Mouse (Mus musculus) small intestine, adult 2 months (tissue): ENCODE measurements around the gene Opa3. TPM values are rescaled to one million over a fixed set of nuclear protein-coding genes. Genes with fewer than 3 reads are reported as not detected.
A peak's percentile ranks its signal among the peaks of the same experiment; 100 is the strongest.

Source experiments
- H3K27ac ChIP-seq: fragments of 200-500 bp; 2 replicates; pipeline ENCODE4 v1.5.1; 2012; ENCODE audit warnings: low read depth, low read length, control low read depth, inconsistent platforms; ENCODE audit not compliant: insufficient read depth
- H3K27me3 ChIP-seq: fragments of 200-500 bp; 2 replicates; pipeline ENCODE4 v1.6.1; 2012; ENCODE audit warnings: mild to moderate bottlenecking, moderate library complexity, low read length, inconsistent platforms; ENCODE audit not compliant: control insufficient read depth, insufficient read depth
- H3K36me3 ChIP-seq: fragments of 200-500 bp; 2 replicates; pipeline ENCODE4 v1.6.1; 2012; ENCODE audit warnings: mild to moderate bottlenecking, low read length, control low read depth, inconsistent platforms; ENCODE audit not compliant: control insufficient read depth, insufficient read depth
- H3K4me1 ChIP-seq: fragments of 200-500 bp; 2 replicates; pipeline ENCODE4 v1.6.1; 2012; ENCODE audit warnings: low read length, inconsistent platforms, mixed read lengths; ENCODE audit not compliant: control insufficient read depth, insufficient read depth, insufficient read length
- H3K4me3 ChIP-seq: fragments of 200-500 bp; 2 replicates; pipeline ENCODE4 v1.5.1; 2012; ENCODE audit warnings: low read depth, mild to moderate bottlenecking, control low read depth, inconsistent platforms, low read length, moderate library complexity
- CTCF ChIP-seq: fragments of 200-500 bp; IDR thresholded peaks from 2 replicates; pipeline ENCODE4 v1.5.1; 2012; ENCODE audit warnings: low read depth, mild to moderate bottlenecking, control low read depth, inconsistent platforms, low read length, moderate library complexity, mixed read lengths; ENCODE audit not compliant: insufficient replicate concordance, insufficient read length; ENCODE audit errors: extremely low read depth
- POLR2A ChIP-seq: fragments of 200-500 bp; IDR thresholded peaks from 2 replicates; pipeline ENCODE4 v1.6.1; 2012; ENCODE audit warnings: low read depth, mild to moderate bottlenecking, control low read depth, inconsistent platforms, low read length, moderate library complexity
- WGBS: fragments of 180-500 bp; shearing (Covaris S2); methylation state at CpG from one replicate; pipeline ENCODE4 v1.1.7; 2018; 5-methylcytosine and 5-hydroxymethylcytosine counted together
- polyA plus RNA-seq: library from polyadenylated mRNA; depleted of rRNA; stranded (reverse); fragments of >200 nt; gene quantifications from 2 replicates; pipeline ENCODE4 v1.2.3, GENCODE M21; 2012

Gene Opa3
- polyA plus RNA-seq, 1 experiment, result 34.6 TPM

DNA sequence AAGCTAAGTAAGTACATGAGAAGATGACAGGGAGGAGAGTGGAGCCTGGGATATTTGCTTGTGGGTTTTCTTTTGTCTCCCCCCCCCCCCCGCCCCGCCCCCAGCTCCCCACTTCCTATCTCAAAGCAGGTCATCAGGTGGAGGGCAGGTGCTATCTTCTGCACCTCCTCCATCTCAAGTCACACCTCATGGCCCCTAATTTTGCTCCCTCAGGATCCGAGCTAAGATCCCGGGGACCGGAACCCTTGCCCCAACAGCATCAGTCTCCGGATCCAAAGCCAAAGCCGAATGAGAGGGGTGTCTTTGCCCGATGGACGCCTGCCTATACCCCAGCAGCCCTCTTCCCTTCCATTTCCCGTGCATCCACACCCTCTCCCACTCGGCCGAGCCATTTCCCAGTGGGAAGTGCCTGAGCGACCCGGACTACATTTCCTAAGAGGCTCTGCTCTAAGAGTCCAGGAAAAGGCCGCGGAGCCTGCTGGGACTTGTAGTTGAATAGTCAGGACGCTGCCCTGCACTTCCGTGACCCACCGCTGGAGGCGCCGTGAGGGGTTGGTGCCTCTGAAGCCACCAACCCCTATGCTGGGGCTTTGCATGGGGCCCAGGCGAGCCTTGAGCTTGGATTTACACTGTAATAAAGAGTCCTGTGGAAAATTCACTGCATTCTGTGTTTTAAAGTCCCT, 67.5 kb downstream of the Opa3 start:
- H3K27ac ChIP-seq, result no peak overlapping the region
- H3K4me1 ChIP-seq, result no peaks in the 10 kb centered on the region
- peak overlapping the region; percentile 55 for H3K4me3 ChIP-seq
- TF ChIP-seq CTCF (peak; percentile 99), POLR2A (no peak)
- no peaks in the 10 kb centered on the region for H3K36me3 ChIP-seq
- H3K27me3 ChIP-seq, result no peaks in the 10 kb centered on the region
- WGBS, result 10% methylated on average over 20 of the region's 22 CpGs

DNA sequence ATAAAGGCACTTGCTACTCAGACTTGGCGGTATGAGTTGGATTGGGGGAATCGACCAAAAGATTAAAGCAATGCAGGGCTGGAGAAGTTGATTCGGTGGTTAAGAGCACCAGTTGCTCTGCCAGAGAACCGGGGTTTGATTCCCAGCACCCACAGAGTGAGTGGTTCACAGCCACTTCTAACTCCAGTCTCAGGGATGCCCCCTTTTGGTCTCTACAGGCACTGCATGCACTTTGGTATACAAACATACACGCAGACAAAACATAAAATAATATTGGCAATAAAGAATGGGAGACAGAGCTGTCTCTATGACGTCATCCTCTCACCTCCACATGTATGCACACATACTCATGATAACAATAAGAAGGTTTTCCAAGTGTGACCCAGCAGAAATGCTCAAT, 68.9 kb downstream of the Opa3 start:
- H3K36me3 ChIP-seq, result no peaks in the 10 kb centered on the region
- no peak overlapping the region for H3K4me3 ChIP-seq
- no peaks in the 10 kb centered on the region for H3K27me3 ChIP-seq
- no peak for TF ChIP-seq POLR2A
- TF ChIP-seq CTCF, result peak; percentile 20; the same call in 1 of the 2 replicates
- H3K27ac ChIP-seq, result no peak overlapping the region
- H3K4me1 ChIP-seq, result no peaks in the 10 kb centered on the region; the same call in 1 of the 2 replicates
- WGBS, result 82% methylated on average over 6 of the region's 6 CpGs

GRCm38 (mm10) chr7:19297794-19298193, 69.7 kb downstream of the Opa3 start:
- no peak for TF ChIP-seq POLR2A
- TF ChIP-seq CTCF, result no peak
- Histone ChIP-seq H3K4me3 (no peak overlapping the region), H3K4me1 (no peaks in the 10 kb centered on the region; the same call in 1 of the 2 replicates), H3K27me3 (no peaks in the 10 kb centered on the region), H3K36me3 (no peaks in the 10 kb centered on the region), H3K27ac (no peak overlapping the region)
- 86% methylated on average over 5 of the region's 5 CpGs for WGBS

- TF ChIP-seq POLR2A, result no peak
- TF ChIP-seq CTCF, result peak; percentile 62; the same call in 1 of the 2 replicates
- Histone ChIP-seq H3K27me3 (no peaks in the 10 kb centered on the region), H3K4me3 (no peak overlapping the region), H3K36me3 (no peaks in the 10 kb centered on the region), H3K4me1 (peaks cover 1% of the 10 kb centered on the region; the same call in 1 of the 2 replicates), H3K27ac (no peak overlapping the region)
- WGBS, result 17% methylated on average over 3 of the region's 3 CpGs
Measured at GRCm38 (mm10) chr7:19299194-19299593, 71.1 kb downstream of the Opa3 start.

DNA sequence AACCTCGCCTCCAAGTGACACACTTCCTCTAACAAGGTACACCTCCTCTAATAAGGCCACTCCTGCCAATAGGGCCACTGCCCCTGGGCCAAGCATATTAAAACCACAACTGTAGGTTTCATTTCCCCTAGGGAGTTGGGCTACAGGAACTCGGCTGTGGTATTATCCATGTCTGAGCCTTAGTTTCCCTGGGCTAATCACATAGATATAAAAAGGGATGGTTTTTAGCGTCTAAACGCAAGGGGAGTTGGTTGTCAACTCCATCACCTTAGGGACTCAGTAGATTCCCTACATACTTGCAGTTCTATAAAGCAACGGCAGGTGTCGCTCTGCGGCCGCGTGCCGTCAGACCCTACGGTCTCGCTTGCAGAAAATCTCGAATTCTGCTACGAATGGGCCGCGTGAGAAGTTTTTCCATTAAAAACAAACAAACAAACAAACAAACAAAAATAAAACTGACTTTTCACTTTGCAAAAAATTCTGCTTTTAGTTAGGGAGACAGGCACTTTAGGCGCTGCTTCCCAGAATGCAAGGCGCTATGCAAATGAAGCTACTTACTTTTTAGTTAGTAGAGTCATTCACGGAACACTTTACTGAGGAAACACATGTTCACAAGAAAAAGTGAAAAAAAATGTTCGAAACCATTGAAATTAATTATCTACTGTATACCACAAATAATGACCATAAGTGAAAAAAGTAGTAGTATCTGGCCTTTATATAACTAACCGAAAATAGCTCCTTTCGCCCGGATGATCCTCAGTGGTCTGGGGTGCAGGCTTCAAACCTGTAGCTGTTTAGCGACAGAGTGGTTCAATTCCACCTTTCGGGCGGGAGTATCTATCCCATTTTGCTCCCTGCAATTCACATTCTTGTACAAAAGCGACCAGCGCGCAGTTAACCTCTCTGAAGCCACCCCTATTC, 72.6 kb downstream of the Opa3 start:
- Histone ChIP-seq H3K27ac (no peak overlapping the region), H3K4me3 (peak overlapping the region; percentile 55), H3K27me3 (peaks cover 8% of the 10 kb centered on the region), H3K36me3 (no peaks in the 10 kb centered on the region), H3K4me1 (peaks cover 1% of the 10 kb centered on the region; the same call in 1 of the 2 replicates)
- under 1% methylated on average over 29 of the region's 29 CpGs for WGBS
- TF ChIP-seq CTCF, result peak; percentile 99
- no peak for TF ChIP-seq POLR2A

DNA sequence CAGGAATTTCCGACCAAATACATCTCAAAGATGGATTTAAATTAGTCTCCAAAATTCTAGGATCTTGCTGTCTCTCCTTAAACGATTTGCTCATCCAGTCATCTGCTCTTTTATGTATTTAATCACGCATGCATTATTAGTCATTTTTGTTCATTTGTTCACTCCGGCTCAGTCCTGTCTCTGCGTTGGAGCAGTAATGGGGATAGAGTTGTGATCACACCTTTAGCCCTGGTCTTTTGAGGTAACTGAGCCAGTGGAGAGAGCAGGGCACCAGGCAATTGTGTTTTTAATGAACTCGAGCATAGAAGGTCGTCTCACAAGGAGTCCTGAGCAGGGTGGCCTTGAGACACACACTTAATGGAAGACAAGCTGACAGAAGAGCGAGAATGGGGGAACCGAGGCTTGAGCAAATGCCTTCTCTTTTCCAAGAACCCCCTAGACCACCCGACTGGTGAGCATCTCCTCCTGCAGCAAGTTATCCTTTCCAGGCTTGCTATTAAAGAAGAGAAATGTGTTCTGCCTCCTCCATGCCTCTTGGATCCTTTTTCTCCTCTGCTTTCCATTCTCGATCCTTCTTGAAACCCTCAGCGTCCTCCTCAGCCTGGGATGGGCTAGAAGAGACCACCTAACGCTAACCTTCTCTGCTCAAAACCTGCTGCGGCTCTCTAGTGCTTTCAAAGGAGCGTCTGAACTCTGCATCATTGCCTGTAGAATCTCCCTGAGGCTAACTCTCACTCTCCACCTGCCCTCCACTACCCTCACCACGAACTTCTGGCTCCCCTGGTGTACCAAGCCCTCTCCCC, 73.5 kb downstream of the Opa3 start:
- Histone ChIP-seq H3K36me3 (no peaks in the 10 kb centered on the region), H3K4me3 (no peak overlapping the region), H3K4me1 (peaks cover 1% of the 10 kb centered on the region; the same call in 1 of the 2 replicates), H3K27ac (no peak overlapping the region), H3K27me3 (peaks cover 8% of the 10 kb centered on the region)
- TF ChIP-seq CTCF (no peak), POLR2A (no peak)
- WGBS, result 11% methylated on average over 16 of the region's 16 CpGs
